Mouse (Mus musculus): Measurements from ENCODE around the gene Tmed1.
"Not testable (repeated sequence)": the region's sequence is repeated elsewhere in the genome, so short reads cannot be mapped to it uniquely, and the experiment has no call there.

The Tmed1 gene

GRCm38 (mm10) chr9:21464565-21464928 lies 45.5 kb downstream of the Tmed1 start:
- not testable (repeated sequence) for DNase-seq

GRCm38 (mm10) chr9:21463766-21464564 lies 46.1 kb downstream of the Tmed1 start:
- DNase-seq: peak; percentile 51

GRCm38 (mm10) chr9:21463138-21463590 lies 46.9 kb downstream of the Tmed1 start:
- DNase-seq: no peak

GRCm38 (mm10) chr9:21460400-21460940 lies 49.6 kb downstream of the Tmed1 start:
- no peak for DNase-seq

GRCm38 (mm10) chr9:21458821-21459220 lies 51.2 kb downstream of the Tmed1 start:
- DNase-seq: no peak
